Mouse (Mus musculus): ENCODE data around the gene Herpud1.
A peak's percentile ranks its signal among the peaks of the same experiment; 100 is the strongest.

The Herpud1 gene

DNA sequence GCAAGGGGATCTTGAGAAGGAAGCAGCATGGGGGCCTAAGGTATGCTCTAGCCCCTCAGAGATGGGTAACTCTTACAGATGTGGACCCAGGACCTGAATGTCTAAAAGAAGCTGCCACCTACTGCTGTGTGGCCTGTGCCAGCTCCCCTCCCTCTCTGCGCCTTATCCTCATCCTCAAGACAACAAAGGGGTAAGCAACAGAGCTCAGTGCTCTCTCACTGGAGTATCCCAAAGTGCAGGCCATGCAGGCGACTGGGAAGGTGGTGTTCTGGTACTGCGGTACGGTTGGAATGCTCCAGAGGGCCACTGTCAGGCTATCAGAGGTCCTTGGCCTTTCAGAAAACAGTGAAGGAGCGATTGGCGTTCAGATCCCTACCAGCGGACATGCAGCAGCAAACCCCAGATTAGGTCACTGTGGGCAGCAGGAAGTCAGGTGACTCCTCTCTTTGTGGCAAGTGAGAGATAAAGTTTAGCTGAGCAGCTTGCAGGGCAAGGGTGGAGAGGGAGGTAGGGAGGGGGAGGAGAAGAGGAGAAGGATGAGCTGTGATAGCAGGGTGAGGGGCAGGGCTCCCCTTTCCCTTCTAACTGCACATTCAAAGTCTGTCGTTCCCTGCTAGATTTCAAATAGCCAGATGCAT is 22.3 kb downstream of the Herpud1 start:
- no peak for DNase-seq (ENCODE audit: extremely low spot score)

- DNase-seq (ENCODE audit: extremely low spot score) = no peak
Measured at GRCm38 (mm10) chr8:94409523-94409922, 23.3 kb downstream of the Herpud1 start.

DNA sequence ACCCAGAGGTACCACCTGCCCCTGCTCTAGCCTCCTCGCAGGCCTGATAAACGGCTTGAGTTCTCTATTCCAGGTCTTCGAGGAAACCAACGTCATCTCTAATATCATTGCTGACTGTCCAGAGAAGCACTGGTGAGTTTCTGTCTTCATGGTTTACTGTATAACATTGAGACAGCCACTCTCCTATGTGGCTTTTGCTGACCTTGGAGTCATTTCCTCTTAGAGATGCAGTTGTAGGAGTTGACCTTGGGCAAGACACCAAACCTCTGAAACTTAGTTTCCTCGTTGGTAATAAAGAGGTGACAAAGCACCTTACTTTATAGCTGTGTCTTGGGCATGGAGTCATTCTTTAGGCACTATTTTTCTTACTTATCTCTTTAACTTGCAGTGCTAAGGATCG is 26.3 kb downstream of the Herpud1 start:
- no peak for DNase-seq (ENCODE audit: extremely low spot score)

- DNase-seq (ENCODE audit: extremely low spot score) = no peak
Measured at GRCm38 (mm10) chr8:94413509-94413908, 27.3 kb downstream of the Herpud1 start.

GRCm38 (mm10) chr8:94415218-94415617 is 29.0 kb downstream of the Herpud1 start:
- no peak for DNase-seq (ENCODE audit: extremely low spot score)

DNA sequence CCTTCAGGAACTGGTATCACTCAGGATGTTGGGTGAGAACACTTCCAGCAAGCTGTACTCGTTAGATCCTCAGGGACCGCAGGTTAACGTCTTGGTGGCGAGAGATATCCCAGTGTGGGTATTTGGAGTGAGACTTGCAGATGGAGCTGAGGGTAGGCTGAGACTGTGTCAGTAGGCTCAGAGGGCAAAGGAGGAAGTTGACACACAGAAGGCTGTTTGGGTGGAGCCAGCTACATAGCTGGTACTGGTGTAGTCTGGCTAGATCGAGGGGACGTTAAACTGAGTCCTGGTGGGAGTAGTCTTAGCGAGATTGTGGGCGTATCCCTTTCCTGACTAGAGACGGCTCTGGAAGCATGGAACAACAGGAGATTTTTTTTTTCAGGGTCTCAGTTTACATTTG is 31.8 kb downstream of the Herpud1 start:
- DNase-seq (ENCODE audit: extremely low spot score) = no peak

- no peak for DNase-seq (ENCODE audit: extremely low spot score)
Measured at GRCm38 (mm10) chr8:94422270-94422669, 36.0 kb downstream of the Herpud1 start.

DNA sequence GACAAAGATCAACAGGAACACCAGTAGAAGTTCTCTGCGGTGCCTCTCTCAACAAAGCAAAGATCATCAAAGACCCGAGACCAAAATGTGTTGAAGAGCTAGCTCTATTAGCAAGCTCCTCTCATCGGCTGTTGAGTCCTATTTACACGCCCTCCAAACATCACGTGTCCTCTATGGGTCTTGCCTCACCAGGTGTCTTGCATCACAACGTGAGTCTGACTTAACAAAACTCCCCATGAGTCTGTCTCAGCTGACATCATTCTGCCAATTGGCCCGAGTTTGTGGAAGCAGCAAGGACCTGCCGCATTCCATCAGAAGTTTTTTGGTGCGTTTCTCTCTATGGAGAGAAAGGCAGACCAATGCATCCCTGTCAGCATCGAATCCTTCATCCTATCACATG is 41.7 kb downstream of the Herpud1 start:
- no peak for DNase-seq (ENCODE audit: extremely low spot score)

GRCm38 (mm10) chr8:94428420-94428819 is 42.2 kb downstream of the Herpud1 start:
- DNase-seq (ENCODE audit: extremely low spot score) = no peak

- no peak for DNase-seq (ENCODE audit: extremely low spot score)
Measured at GRCm38 (mm10) chr8:94429376-94429775, 43.1 kb downstream of the Herpud1 start.

DNA sequence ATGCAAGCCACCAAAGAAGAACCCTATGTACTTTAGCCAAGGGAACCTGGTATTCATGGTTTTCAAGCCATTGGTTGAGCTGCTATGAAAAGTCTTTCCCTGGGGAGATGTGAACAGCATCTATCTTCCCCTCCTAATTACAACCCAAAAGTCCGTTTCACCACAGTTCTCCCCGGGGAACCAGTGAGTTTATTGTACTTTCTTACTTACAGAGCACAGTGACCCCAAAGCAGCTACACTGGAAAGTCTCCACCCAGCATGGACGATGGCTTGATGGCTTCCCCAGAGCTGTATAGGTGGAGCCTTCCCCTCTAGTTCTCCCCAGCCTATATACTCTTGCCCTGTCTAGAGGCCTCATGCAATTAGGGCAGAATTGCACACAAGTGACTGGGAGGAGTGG is 46.0 kb downstream of the Herpud1 start:
- no peak for DNase-seq (ENCODE audit: extremely low spot score)

DNA sequence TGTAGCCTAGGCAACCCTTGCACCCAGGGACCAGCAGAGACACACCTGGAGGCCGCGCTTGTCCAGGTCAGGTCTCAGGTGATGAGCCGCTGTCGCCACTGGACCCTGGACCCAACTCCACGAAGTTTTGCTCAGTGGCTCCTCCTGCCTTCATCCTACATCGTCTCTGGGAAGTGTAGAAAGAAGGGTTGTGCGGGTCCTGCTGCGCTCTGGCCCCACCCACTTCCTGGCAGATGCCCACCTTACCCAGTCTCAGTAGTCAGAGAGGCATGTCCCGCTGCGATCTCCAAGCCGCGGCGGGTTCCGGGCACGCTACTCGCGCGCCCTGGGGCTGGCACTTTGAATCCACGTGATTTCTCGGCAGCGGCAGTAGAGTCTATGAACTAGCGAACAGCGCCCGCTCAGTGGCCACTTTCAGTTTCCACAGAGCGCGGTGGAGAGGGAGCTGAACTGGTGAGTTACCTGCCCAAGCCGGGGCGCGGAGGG is 47.8 kb downstream of the Herpud1 start, which contains the start of gene Nlrc5:
TSS of gene Nlrc5 (plus strand) at position 376 of the 486 bp plus-strand sequence.
- peak; percentile 35 for DNase-seq (ENCODE audit: extremely low spot score)

DNA sequence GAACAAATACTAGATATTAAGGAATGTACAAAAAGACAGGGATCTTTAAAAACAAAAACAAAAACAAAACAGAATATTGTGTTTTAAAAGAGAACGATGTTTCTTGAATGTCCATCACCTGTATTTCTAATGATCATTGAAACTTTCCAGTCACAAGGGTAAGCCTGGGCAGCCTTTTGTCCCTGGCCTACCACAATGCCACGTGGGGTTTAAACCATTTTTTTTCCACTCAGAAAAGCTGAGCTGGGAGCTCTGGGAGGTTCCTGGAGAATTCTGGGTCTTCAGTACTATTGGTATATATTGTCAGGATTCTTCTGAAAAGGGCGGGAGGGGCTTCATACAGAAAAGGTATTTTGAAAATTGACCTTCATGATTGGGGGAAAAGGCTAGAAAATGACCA is 48.7 kb downstream of the Herpud1 start:
- no peak for DNase-seq (ENCODE audit: extremely low spot score)

- DNase-seq (ENCODE audit: extremely low spot score) = no peak
Measured at GRCm38 (mm10) chr8:94435397-94436111, 49.3 kb downstream of the Herpud1 start.

DNA sequence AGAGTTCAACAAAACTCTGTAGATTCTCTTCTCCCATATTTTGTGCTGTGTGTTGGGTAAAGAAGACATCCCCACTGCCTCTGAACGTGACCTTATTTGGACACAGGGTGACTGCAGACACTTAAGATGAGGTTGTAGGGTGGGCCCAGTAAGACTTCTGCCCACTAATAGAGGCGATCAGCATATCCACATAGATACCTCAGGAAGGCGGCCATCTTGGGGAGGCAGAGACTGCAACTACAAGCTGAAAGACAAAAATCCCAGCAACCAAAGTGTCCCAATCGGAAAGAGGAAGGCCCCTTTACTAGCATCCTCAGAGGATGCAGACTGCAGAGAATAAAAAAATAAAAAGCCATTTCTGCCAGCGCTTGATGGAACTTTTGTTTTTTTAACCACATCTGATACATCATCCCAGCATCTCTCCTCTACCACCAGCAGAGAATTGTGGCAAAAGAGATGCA is 49.9 kb downstream of the Herpud1 start:
- no peak for DNase-seq (ENCODE audit: extremely low spot score)

- no peak for DNase-seq (ENCODE audit: extremely low spot score)
Measured at GRCm38 (mm10) chr8:94436900-94437299, 50.7 kb downstream of the Herpud1 start.

DNA sequence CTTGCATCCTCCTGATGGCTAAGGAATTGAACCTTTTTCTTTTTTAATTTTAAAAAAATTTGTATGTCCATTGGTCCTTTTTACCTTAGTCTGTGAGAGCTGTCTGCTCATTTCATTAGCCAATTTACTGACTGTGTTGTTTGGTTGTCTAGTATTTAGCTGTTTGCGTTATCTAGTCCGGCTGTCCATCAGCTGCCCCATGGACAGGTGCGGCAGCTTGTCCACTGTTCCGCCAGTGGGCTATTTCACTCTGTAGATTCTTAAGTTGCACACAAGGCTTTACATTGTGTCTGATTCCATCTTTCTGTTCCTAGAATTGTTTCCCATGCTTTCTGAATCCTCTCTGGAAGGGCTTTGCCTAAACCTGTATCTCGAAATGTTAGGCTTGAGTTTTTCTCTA is 52.4 kb downstream of the Herpud1 start:
- no peak for DNase-seq (ENCODE audit: extremely low spot score)

GRCm38 (mm10) chr8:94439691-94440090 is 53.5 kb downstream of the Herpud1 start:
- no peak for DNase-seq (ENCODE audit: extremely low spot score)

DNA sequence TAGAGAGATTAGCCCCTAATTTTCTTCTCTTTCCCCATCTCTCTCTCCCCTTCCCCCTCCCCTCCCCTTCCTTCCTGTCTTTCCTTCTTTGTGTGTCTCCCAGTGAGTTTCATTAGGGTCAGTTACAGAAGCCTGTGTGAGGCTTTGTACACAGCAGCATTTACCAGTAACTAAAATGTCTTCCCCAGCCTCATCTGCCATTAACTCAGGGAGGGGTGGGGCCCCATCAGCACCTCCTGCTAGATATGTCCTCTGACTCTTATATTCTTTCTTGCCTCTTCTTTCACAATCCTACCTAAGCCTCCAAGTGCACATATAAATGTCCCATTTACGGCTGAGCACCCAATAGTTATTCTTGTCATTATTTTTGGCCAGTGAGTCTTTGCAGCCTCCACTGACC is 54.2 kb downstream of the Herpud1 start:
- no peak for DNase-seq (ENCODE audit: extremely low spot score)

GRCm38 (mm10) chr8:94441686-94442085 is 55.4 kb downstream of the Herpud1 start:
- no peak for DNase-seq (ENCODE audit: extremely low spot score)

DNA sequence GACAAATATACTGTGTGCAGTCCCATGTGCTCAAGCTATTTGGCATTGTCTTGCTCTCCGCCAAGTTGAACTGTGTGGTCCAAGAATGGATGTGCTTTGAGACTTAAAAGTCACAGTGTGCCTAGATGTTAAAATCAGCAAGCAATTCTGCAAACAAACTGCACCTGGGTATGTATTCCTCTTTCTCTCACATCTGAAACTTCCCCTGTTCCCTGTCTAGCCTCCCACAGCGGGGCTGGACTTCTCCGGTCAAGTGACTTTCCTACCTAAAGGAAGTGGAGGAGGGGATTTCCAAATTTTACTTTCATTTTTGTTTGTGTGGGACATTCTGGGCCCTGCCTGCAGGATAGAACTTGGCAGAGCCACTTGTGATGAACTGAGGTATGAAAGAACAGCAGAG is 56.9 kb downstream of the Herpud1 start:
- no peak for DNase-seq (ENCODE audit: extremely low spot score)

DNA sequence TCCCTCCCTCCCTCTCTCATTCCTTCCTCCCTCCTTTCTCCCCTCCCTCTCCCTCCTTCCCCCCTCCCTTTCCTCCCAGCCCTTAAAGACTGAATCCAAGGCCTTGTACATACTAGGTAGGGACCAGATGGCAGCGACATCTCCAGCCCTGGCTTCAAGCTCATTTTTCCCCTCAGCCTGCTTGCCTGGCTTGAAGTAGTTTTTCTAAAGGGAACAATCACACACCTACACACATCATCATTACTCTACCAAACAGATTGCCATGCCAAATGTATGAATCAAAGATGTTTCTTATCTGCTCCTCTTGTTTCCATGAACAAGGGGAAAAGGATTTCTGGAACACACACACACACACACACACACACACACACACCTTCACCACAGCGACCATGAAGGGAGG is 58.2 kb downstream of the Herpud1 start:
- no peak for DNase-seq (ENCODE audit: extremely low spot score)

All from embryo, embryonic 9.5 days (tissue).